Mouse (Mus musculus): ENCODE results near the gene Rps6kb1. TPM values are rescaled to one million over a fixed set of nuclear protein-coding genes. Genes with fewer than 3 reads are reported as not detected.

Rps6kb1 gene
- total RNA-seq, 1 experiment from 2014 or later, result 63.2 TPM

DNA sequence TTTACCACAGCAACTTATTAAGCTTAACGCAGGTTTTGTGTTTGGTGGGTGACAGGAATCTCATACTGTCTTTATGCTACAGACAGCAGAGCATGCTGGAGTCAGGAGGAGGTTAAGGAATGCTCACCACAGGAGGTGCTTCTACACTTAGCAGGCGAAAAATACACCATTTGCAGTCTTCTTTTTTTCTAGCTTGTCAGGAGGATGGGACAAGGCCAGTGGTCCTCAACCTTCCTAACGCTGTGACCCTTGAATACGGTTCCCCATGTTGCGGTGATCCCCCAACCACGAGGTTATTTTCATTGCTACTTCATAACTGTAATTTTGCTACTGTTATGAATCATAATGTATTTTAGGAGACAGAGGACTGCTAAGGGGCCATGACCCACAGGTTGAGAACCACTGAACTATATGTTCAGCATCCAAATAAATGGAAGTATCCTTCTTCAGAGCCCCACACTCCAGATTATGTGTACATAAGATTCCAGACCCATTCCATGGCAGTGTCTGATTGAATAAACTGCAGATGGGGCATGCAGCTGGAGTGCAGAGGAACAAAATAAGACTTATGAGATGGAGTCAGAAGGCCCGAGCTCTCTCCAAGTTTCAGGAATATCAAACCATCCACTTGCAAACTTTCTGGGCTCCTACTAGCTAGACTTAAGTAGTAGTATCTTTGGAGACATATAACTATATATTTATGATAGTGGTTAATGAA is 38.1 kb upstream of the Rps6kb1 start:
- no peak for ATAC-seq (replicated peaks in 1 of 2; ENCODE audit: insufficient read depth in 1 of 2, low FRiP score in 2 of 2, low TSS enrichment in 1 of 2, low read depth in 1 of 2, poor library complexity in 2 of 2, severe bottlenecking in 2 of 2)

- ATAC-seq (replicated peaks in 1 of 2; ENCODE audit: insufficient read depth in 1 of 2, low FRiP score in 2 of 2, low TSS enrichment in 1 of 2, low read depth in 1 of 2, poor library complexity in 2 of 2, severe bottlenecking in 2 of 2), result no peak
These were observed 37.4 kb upstream of the Rps6kb1 start for GRCm38 (mm10) chr11:86581943-86582542.

- ATAC-seq (replicated peaks in 1 of 2; ENCODE audit: insufficient read depth in 1 of 2, low FRiP score in 2 of 2, low TSS enrichment in 1 of 2, low read depth in 1 of 2, poor library complexity in 2 of 2, severe bottlenecking in 2 of 2), result peak; percentile 54 to 66
These were observed 36.7 kb upstream of the Rps6kb1 start for GRCm38 (mm10) chr11:86581250-86581753.

DNA sequence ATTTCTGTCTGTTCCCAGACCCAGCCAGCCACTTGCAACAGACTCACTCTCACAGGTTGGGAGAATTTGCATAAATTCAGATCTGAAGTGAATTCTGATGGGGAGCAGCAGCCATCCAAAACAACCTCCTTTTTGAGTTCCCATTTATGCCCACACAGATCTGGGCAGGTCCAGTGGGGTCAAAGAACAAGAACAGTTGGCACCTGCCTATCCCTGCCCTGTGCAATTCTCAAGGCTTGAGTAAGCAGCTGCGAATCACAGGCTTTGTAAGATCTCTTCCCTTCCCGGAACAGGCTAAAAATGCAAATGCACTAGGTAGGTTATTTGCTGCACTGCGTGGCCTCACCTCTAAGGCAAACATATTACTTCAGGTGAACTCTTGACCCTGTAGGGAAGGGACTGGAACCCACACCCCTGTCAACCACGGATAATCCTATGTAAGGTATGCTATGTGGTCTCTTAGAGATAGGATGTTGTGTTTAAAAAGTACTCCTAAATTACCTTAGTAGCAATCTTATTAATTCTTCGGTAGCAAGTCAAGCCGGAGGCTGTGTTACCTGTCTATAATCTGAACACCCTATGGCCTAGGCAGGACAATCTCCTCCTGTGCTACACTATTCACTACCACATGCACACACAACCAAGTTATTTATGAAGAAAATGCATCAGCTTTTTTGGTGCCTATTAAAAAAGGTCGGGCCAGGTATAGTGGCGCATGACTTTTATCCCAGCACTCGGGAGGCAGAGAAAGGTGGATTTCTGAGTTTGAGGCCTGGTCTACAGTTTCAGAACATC is 35.9 kb upstream of the Rps6kb1 start:
- no peak for ATAC-seq (replicated peaks in 1 of 2; ENCODE audit: insufficient read depth in 1 of 2, low FRiP score in 2 of 2, low TSS enrichment in 1 of 2, low read depth in 1 of 2, poor library complexity in 2 of 2, severe bottlenecking in 2 of 2)

- ATAC-seq (replicated peaks in 1 of 2; ENCODE audit: insufficient read depth in 1 of 2, low FRiP score in 2 of 2, low TSS enrichment in 1 of 2, low read depth in 1 of 2, poor library complexity in 2 of 2, severe bottlenecking in 2 of 2), result no peak
These were observed 35.2 kb upstream of the Rps6kb1 start for GRCm38 (mm10) chr11:86579731-86580318.

- no peak; a peak in 1 of 4 replicates for ATAC-seq (replicated peaks in 1 of 2; ENCODE audit: insufficient read depth in 1 of 2, low FRiP score in 2 of 2, low TSS enrichment in 1 of 2, low read depth in 1 of 2, poor library complexity in 2 of 2, severe bottlenecking in 2 of 2)
These were observed 34.5 kb upstream of the Rps6kb1 start for GRCm38 (mm10) chr11:86578809-86579730.

DNA sequence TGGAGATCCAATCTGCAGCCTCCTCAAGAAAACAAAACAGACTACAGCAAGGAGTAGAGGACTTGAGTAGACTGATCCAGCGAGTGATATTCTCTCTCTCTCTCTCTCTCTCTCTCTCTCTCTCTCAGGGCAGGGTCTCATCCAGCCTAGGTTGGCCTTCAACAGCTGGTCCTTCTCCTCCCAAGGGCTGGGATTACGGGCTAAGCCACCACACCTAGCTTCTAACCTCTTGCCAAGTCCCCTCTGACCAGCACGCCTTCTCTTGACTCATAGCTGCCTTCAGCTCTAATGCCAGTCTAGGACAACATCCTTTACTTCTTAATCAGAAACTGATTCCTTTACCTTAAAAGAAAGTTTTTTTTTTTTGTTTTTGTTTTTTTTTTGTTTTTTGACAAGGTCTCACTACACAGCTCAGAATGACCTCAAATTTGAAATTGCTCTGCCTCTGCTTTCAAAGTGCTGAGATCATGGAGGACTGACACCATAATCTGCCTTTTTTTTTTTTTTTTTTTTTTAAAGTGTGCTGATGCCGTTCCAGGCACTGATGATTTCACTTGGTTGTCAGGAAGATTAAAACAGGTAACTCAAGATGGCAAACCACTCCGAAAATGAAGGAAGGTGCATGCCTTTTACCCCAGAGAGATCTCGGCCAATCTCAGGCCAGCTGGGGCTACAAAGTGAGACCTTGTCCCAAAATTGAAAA is 33.7 kb upstream of the Rps6kb1 start:
- no peak for ATAC-seq (replicated peaks in 1 of 2; ENCODE audit: insufficient read depth in 1 of 2, low FRiP score in 2 of 2, low TSS enrichment in 1 of 2, low read depth in 1 of 2, poor library complexity in 2 of 2, severe bottlenecking in 2 of 2)

GRCm38 (mm10) chr11:86577231-86577630 is 32.6 kb upstream of the Rps6kb1 start:
- peak; percentile 39 to 43 for ATAC-seq (replicated peaks in 1 of 2; ENCODE audit: insufficient read depth in 1 of 2, low FRiP score in 2 of 2, low TSS enrichment in 1 of 2, low read depth in 1 of 2, poor library complexity in 2 of 2, severe bottlenecking in 2 of 2)

- no peak for ATAC-seq (replicated peaks in 1 of 2; ENCODE audit: insufficient read depth in 1 of 2, low FRiP score in 2 of 2, low TSS enrichment in 1 of 2, low read depth in 1 of 2, poor library complexity in 2 of 2, severe bottlenecking in 2 of 2)
These were observed 31.2 kb upstream of the Rps6kb1 start for GRCm38 (mm10) chr11:86575632-86576378.

DNA sequence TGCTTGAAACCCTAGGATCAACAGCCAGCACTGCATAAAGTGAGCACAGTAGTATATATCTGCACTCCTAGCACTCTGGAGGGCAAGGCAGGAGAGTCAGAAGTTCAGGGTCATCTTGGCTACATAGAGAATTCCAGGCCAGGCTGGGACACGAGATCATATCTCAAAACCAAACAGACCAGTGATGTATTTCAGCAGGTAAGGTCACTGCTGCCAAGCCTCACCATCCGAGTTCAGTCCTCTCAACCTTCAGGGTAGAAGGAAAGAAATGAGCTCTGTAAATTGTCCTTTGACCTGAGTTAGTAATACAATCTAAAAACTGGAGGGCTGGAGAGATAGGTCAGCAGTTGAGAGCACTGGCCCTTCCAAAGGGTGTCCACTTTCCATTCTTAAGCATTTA is 29.8 kb upstream of the Rps6kb1 start:
- ATAC-seq (replicated peaks in 1 of 2; ENCODE audit: insufficient read depth in 1 of 2, low FRiP score in 2 of 2, low TSS enrichment in 1 of 2, low read depth in 1 of 2, poor library complexity in 2 of 2, severe bottlenecking in 2 of 2), result no peak

DNA sequence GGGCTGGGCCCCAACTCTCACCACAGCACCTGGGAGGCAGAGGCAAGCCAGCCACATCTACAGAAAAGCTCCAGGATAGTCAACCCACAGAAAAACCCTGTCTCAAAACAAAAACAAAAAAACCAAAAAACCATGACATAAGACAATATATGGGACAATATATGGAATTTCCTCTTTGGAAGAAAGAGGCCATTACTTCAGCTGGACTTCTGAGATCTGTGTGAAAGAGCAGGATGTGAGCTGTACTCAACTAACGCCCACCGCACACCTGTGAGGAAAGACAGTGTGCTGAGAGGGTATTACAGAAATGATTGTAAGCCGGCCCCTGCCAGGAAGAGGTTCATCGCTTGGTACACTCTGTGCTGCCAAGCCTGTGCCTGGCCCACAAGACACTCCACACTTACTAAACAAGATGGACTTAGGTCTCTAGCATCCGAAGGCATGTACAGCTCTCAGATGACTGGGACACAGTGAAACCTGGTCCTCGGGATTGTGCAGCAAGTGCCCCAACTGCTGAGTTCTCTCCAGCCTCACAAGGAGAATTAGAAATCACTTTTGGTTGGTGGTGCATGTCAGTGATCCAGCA is 29.1 kb upstream of the Rps6kb1 start:
- ATAC-seq (replicated peaks in 1 of 2; ENCODE audit: insufficient read depth in 1 of 2, low FRiP score in 2 of 2, low TSS enrichment in 1 of 2, low read depth in 1 of 2, poor library complexity in 2 of 2, severe bottlenecking in 2 of 2), result no peak

- ATAC-seq (replicated peaks in 1 of 2; ENCODE audit: insufficient read depth in 1 of 2, low FRiP score in 2 of 2, low TSS enrichment in 1 of 2, low read depth in 1 of 2, poor library complexity in 2 of 2, severe bottlenecking in 2 of 2), result no peak
These were observed 28.0 kb upstream of the Rps6kb1 start for GRCm38 (mm10) chr11:86572623-86573022.

- ATAC-seq (replicated peaks in 1 of 2; ENCODE audit: insufficient read depth in 1 of 2, low FRiP score in 2 of 2, low TSS enrichment in 1 of 2, low read depth in 1 of 2, poor library complexity in 2 of 2, severe bottlenecking in 2 of 2), result no peak
These were observed 27.3 kb upstream of the Rps6kb1 start for GRCm38 (mm10) chr11:86571871-86572270.

- no peak for ATAC-seq (replicated peaks in 1 of 2; ENCODE audit: insufficient read depth in 1 of 2, low FRiP score in 2 of 2, low TSS enrichment in 1 of 2, low read depth in 1 of 2, poor library complexity in 2 of 2, severe bottlenecking in 2 of 2)
These were observed 26.6 kb upstream of the Rps6kb1 start for GRCm38 (mm10) chr11:86571047-86571855.
